Mouse (Mus musculus) megakaryocyte, embryonic 14.5 days (primary cell): ENCODE data around the gene Tas2r119.

ENCODE experiments used
- FLI1 ChIP-seq: IDR thresholded peaks from 2 replicates; pipeline ENCODE4 v1.6.1; 2012; ENCODE audit warnings: low read length, inconsistent platforms, mixed read lengths
- GATA1 ChIP-seq: IDR thresholded peaks from 3 replicates; pipeline ENCODE4 v1.6.1; 2012; ENCODE audit warnings: mixed read lengths, low read length, inconsistent platforms, borderline replicate concordance

GRCm38 (mm10) chr15:32132315-32132714 lies 44.8 kb upstream of the Tas2r119 start:
- TF ChIP-seq GATA1 (no peak), FLI1 (no peak)
